Mouse (Mus musculus) kidney, embryonic 14.5 days (tissue): ENCODE measurements around the gene Zkscan17. TPM values are rescaled to one million over a fixed set of nuclear protein-coding genes. Genes with fewer than 3 reads are reported as not detected.
A peak's percentile ranks its signal among the peaks of the same experiment; 100 is the strongest.

Source experiments
- ATAC-seq: fragments of 200-750 bp; cut with Nextera tagmentation; 2 replicates; pipeline ENCODE4 v1.8.0; 2017; ENCODE audit warnings: moderate number of reproducible peaks, mild to moderate bottlenecking, moderate TSS enrichment, moderate library complexity; ENCODE audit not compliant: low FRiP score, low TSS enrichment
- H3K27ac ChIP-seq: fragments of 300-500 bp; sonication (generic); 2 replicates; pipeline ENCODE4 v1.5.1; 2014; ENCODE audit warnings: low read depth, mild to moderate bottlenecking, low read length, moderate library complexity, mixed read lengths
- H3K27me3 ChIP-seq: fragments of 300-500 bp; sonication (generic); 2 replicates; pipeline ENCODE4 v1.6.1; 2014; ENCODE audit warnings: mild to moderate bottlenecking, low read length; ENCODE audit not compliant: control insufficient read depth, insufficient read depth
- H3K36me3 ChIP-seq: fragments of 300-500 bp; sonication (generic); 2 replicates; pipeline ENCODE4 v1.6.1; 2014; ENCODE audit warnings: low read length, mixed read lengths; ENCODE audit not compliant: control insufficient read depth, insufficient read depth
- H3K4me1 ChIP-seq: fragments of 300-500 bp; sonication (generic); 2 replicates; pipeline ENCODE4 v1.6.1; 2014; ENCODE audit warnings: low read length, mixed read lengths; ENCODE audit not compliant: control insufficient read depth, insufficient read depth
- H3K4me2 ChIP-seq: fragments of 300-500 bp; sonication (generic); replicated peaks from 2 replicates; pipeline ENCODE4 v1.6.1; 2014; ENCODE audit warnings: low read depth, mild to moderate bottlenecking, low read length
- H3K4me3 ChIP-seq: fragments of 300-500 bp; sonication (generic); 2 replicates; pipeline ENCODE4 v1.5.1; 2014; ENCODE audit warnings: mild to moderate bottlenecking, low read length
- H3K9ac ChIP-seq: fragments of 300-500 bp; sonication (generic); 2 replicates; pipeline ENCODE4 v1.6.1; 2014; ENCODE audit warnings: low read depth, mild to moderate bottlenecking, low read length, moderate library complexity
- H3K9me3 ChIP-seq: fragments of 300-500 bp; sonication (generic); 2 replicates; pipeline ENCODE4 v1.6.1; 2016; ENCODE audit warnings: low read length; ENCODE audit not compliant: control insufficient read depth
- WGBS: fragments of 180-500 bp; shearing (Covaris S2); extraction: QIAGEN DNeasy Blood & Tissue Kit; methylation state at CpG from one replicate; pipeline ENCODE4 v1.1.7; 2014; 5-methylcytosine and 5-hydroxymethylcytosine counted together
- polyA plus RNA-seq: library from polyadenylated mRNA; unstranded; fragments of >200 nt; fragmentation: Nextera tagmentation; extraction: Ambion mirVana; gene quantifications from 2 replicates; pipeline ENCODE4 v1.2.1, GENCODE M21; 2014

The Zkscan17 gene
- polyA plus RNA-seq, 1 experiment from 2014 or later: 27.4 TPM

GRCm38 (mm10) chr11:59496672-59497310 lies 29.8 kb downstream of the Zkscan17 start:
- Histone ChIP-seq H3K4me1 (no peaks in the 10 kb centered on the region), H3K27ac (no peak overlapping the region), H3K27me3 (no peaks in the 10 kb centered on the region), H3K4me3 (no peak overlapping the region), H3K36me3 (peaks cover 99% of the 10 kb centered on the region), H3K9ac (no peak overlapping the region), H3K9me3 (no peaks in the 10 kb centered on the region), H3K4me2 (no peak overlapping the region)
- WGBS: 88% methylated on average over 6 of the region's 6 CpGs
- no peak for ATAC-seq

GRCm38 (mm10) chr11:59486222-59486621 lies 40.3 kb downstream of the Zkscan17 start:
- no peak overlapping the region for H3K4me3 ChIP-seq
- H3K9me3 ChIP-seq: no peaks in the 10 kb centered on the region
- no peaks in the 10 kb centered on the region for H3K27me3 ChIP-seq
- 88% methylated on average over 8 of the region's 8 CpGs for WGBS
- H3K9ac ChIP-seq: no peak overlapping the region
- H3K4me1 ChIP-seq: no peaks in the 10 kb centered on the region
- H3K27ac ChIP-seq: no peak overlapping the region
- ATAC-seq: no peak
- peaks cover 60% of the 10 kb centered on the region for H3K36me3 ChIP-seq
- H3K4me2 ChIP-seq: no peak overlapping the region

GRCm38 (mm10) chr11:59485641-59486040 lies 40.9 kb downstream of the Zkscan17 start:
- Histone ChIP-seq H3K9me3 (no peaks in the 10 kb centered on the region), H3K4me2 (no peak overlapping the region), H3K27me3 (no peaks in the 10 kb centered on the region), H3K4me3 (no peak overlapping the region), H3K9ac (no peak overlapping the region), H3K4me1 (no peaks in the 10 kb centered on the region), H3K36me3 (peaks cover 54% of the 10 kb centered on the region), H3K27ac (no peak overlapping the region)
- no peak for ATAC-seq
- WGBS: 55% methylated on average over 2 of the region's 2 CpGs

GRCm38 (mm10) chr11:59483212-59483611 lies 43.3 kb downstream of the Zkscan17 start:
- Histone ChIP-seq H3K4me3 (no peak overlapping the region), H3K27ac (no peak overlapping the region), H3K4me1 (no peaks in the 10 kb centered on the region), H3K36me3 (peaks cover 32% of the 10 kb centered on the region), H3K4me2 (no peak overlapping the region), H3K9ac (no peak overlapping the region), H3K27me3 (no peaks in the 10 kb centered on the region), H3K9me3 (no peaks in the 10 kb centered on the region)
- ATAC-seq: no peak
- 10% methylated on average over 2 of the region's 2 CpGs for WGBS

- ATAC-seq: no peak
- Histone ChIP-seq H3K9me3 (no peaks in the 10 kb centered on the region), H3K4me3 (no peak overlapping the region), H3K27me3 (no peaks in the 10 kb centered on the region), H3K4me2 (no peak overlapping the region), H3K9ac (no peak overlapping the region), H3K36me3 (no peaks in the 10 kb centered on the region), H3K4me1 (no peaks in the 10 kb centered on the region), H3K27ac (no peak overlapping the region)
- 69% methylated on average over 6 of the region's 6 CpGs for WGBS
Measured at GRCm38 (mm10) chr11:59477240-59477639, 49.3 kb downstream of the Zkscan17 start.

GRCm38 (mm10) chr11:59472326-59472677 lies 54.2 kb downstream of the Zkscan17 start, which contains the start of gene Zfp867:
Gene Zfp867, minus strand, starts transcription at chr11:59472474.
- under 1% methylated on average over 19 of the region's 19 CpGs for WGBS
- Histone ChIP-seq H3K9me3 (no peaks in the 10 kb centered on the region), H3K4me1 (peaks cover 7% of the 10 kb centered on the region), H3K4me2 (peak within 1 kb of the TSS; percentile 92), H3K9ac (peak within 1 kb of the TSS; percentile 86), H3K27ac (peak within 1 kb of the TSS; percentile 68; the same call in 1 of the 2 replicates), H3K27me3 (no peaks in the 10 kb centered on the region), H3K4me3 (peak within 1 kb of the TSS; percentile 90), H3K36me3 (no peaks in the 10 kb centered on the region)
- ATAC-seq: peak; percentile 87

- Histone ChIP-seq H3K27ac (peak overlapping the region; percentile 68; the same call in 1 of the 2 replicates), H3K9me3 (no peaks in the 10 kb centered on the region)
- 2% methylated on average over 37 of the region's 37 CpGs for WGBS
Measured at GRCm38 (mm10) chr11:59471413-59472325, 54.9 kb downstream of the Zkscan17 start.

GRCm38 (mm10) chr11:59460459-59460858 lies 66.1 kb downstream of the Zkscan17 start:
- peaks cover 28% of the 10 kb centered on the region for H3K9me3 ChIP-seq
- no peak for ATAC-seq
- H3K27ac ChIP-seq: no peak overlapping the region
- no peaks in the 10 kb centered on the region for H3K4me1 ChIP-seq
- no peak overlapping the region for H3K4me3 ChIP-seq
- whole genome bisulfite sequencing: 95% methylated on average over 2 of the region's 2 CpGs
- H3K36me3 ChIP-seq: peaks cover 58% of the 10 kb centered on the region
- H3K9ac ChIP-seq: no peak overlapping the region
- no peak overlapping the region for H3K4me2 ChIP-seq
- no peaks in the 10 kb centered on the region for H3K27me3 ChIP-seq

More at GRCm38 (mm10) chr11:59471413-59472325, 54.9 kb downstream of the Zkscan17 start:
- Histone ChIP-seq H3K4me1 (peaks cover 7% of the 10 kb centered on the region), H3K4me2 (peak overlapping the region; percentile 92), H3K36me3 (no peaks in the 10 kb centered on the region), H3K9ac (peak overlapping the region; percentile 86), H3K27me3 (no peaks in the 10 kb centered on the region), H3K4me3 (peak overlapping the region; percentile 90)
- peak; percentile 87 for ATAC-seq

- 0 out of 2 replicates have a peak overlapping the region, but pooled peaks have one; percentile 24 for H3K27ac ChIP-seq
- no peak overlapping the region for H3K4me3 ChIP-seq
- H3K4me2 ChIP-seq: no peak overlapping the region
- peaks cover 18% of the 10 kb centered on the region for H3K9me3 ChIP-seq
- H3K4me1 ChIP-seq: no peaks in the 10 kb centered on the region
- peaks cover 66% of the 10 kb centered on the region for H3K36me3 ChIP-seq
- H3K27me3 ChIP-seq: no peaks in the 10 kb centered on the region
- 58% methylated on average over 5 of the region's 5 CpGs for WGBS
- ATAC-seq: no peak
- no peak overlapping the region for H3K9ac ChIP-seq
Measured at GRCm38 (mm10) chr11:59458973-59459372, 67.6 kb downstream of the Zkscan17 start.
